In genomic region chr8:71692509-71692908, GRCm38 (mm10) we compare ENCODE assay signal across 8 mouse cellular contexts. TPM values are rescaled to one million over a fixed set of nuclear protein-coding genes. Genes with fewer than 3 reads are reported as not detected.
A peak's percentile ranks its signal among the peaks of the same experiment; 100 is the strongest.
DNase-seq lines count a peak whose midpoint lies in the region; ATAC-seq lines count a peak whose summit lies in the region.

No protein-coding gene starts in this region.

- peaks cover 97% of the 10 kb centered on the region for H3K27me3 ChIP-seq in hindbrain, embryonic 13.5 days
- peaks cover 88% of the 10 kb centered on the region for H3K27me3 ChIP-seq in hindbrain, embryonic 11.5 days (ENCODE audit: control insufficient read depth, insufficient read depth, low read length)
- peaks cover 77% of the 10 kb centered on the region for H3K27me3 ChIP-seq in embryonic facial prominence, embryonic 11.5 days (ENCODE audit: control insufficient read depth, insufficient read depth, low read length)
- peaks cover 96% of the 10 kb centered on the region for H3K27me3 ChIP-seq in limb, embryonic 12.5 days
- peaks cover 4% of the 10 kb centered on the region; the same call in 1 of the 2 replicates for H3K27me3 ChIP-seq in splenic B cell, adult 2 months (ENCODE audit: control insufficient read depth, insufficient read depth, low read length, poor library complexity, severe bottlenecking)

- peaks cover 23% of the 10 kb centered on the region for H3K4me1 ChIP-seq in hindbrain, embryonic 13.5 days (replicated peaks)
- peaks cover 6% of the 10 kb centered on the region; the same call in 1 of the 2 replicates for H3K4me1 ChIP-seq in hindbrain, embryonic 11.5 days (replicated peaks; ENCODE audit: control insufficient read depth, insufficient read depth, low read length)
- no peaks in the 10 kb centered on the region; the same call in 1 of the 2 replicates for H3K4me1 ChIP-seq in embryonic facial prominence, embryonic 11.5 days (ENCODE audit: control insufficient read depth, insufficient read depth, low read length)
- H3K4me1 ChIP-seq in limb, embryonic 12.5 days (replicated peaks): peaks cover 8% of the 10 kb centered on the region

- H3K36me3 ChIP-seq in hindbrain, embryonic 13.5 days: no peaks in the 10 kb centered on the region
- H3K36me3 ChIP-seq in hindbrain, embryonic 11.5 days (ENCODE audit: control insufficient read depth, insufficient read depth, low read length): no peaks in the 10 kb centered on the region
- H3K36me3 ChIP-seq in embryonic facial prominence, embryonic 11.5 days (replicated peaks; ENCODE audit: control insufficient read depth, insufficient read depth, low read depth, low read length): no peaks in the 10 kb centered on the region
- H3K36me3 ChIP-seq in limb, embryonic 12.5 days: no peaks in the 10 kb centered on the region
- peaks cover 2% of the 10 kb centered on the region; the same call in 1 of the 2 replicates for H3K36me3 ChIP-seq in splenic B cell, adult 2 months (ENCODE audit: control insufficient read depth, insufficient read depth, low read length, poor library complexity, severe bottlenecking)

- no peak for ATAC-seq in hindbrain, embryonic 13.5 days (ENCODE audit: low FRiP score)
- no peak for ATAC-seq in hindbrain, embryonic 11.5 days (ENCODE audit: low FRiP score)
- ATAC-seq in embryonic facial prominence, embryonic 11.5 days (replicated peaks; ENCODE audit: insufficient number of reproducible peaks, low FRiP score, low TSS enrichment, low read depth): no peak
- no peak for ATAC-seq in limb, embryonic 12.5 days (ENCODE audit: insufficient number of reproducible peaks, insufficient read depth, low FRiP score, low TSS enrichment, low read depth)

- H3K9me3 ChIP-seq in hindbrain, embryonic 13.5 days: no peaks in the 10 kb centered on the region
- no peaks in the 10 kb centered on the region for H3K9me3 ChIP-seq in hindbrain, embryonic 11.5 days (ENCODE audit: control insufficient read depth, low read length)
- no peaks in the 10 kb centered on the region for H3K9me3 ChIP-seq in embryonic facial prominence, embryonic 11.5 days (replicated peaks; ENCODE audit: control insufficient read depth, low read length)
- no peaks in the 10 kb centered on the region for H3K9me3 ChIP-seq in limb, embryonic 12.5 days

- no peak overlapping the region for H3K9ac ChIP-seq in hindbrain, embryonic 13.5 days
- H3K9ac ChIP-seq in hindbrain, embryonic 11.5 days (ENCODE audit: low read depth, low read length): no peak overlapping the region
- no peak overlapping the region for H3K9ac ChIP-seq in embryonic facial prominence, embryonic 11.5 days (replicated peaks; ENCODE audit: low read length)
- H3K9ac ChIP-seq in limb, embryonic 12.5 days (replicated peaks): no peak overlapping the region

- no peak overlapping the region for H3K4me2 ChIP-seq in hindbrain, embryonic 13.5 days
- no peak overlapping the region for H3K4me2 ChIP-seq in hindbrain, embryonic 11.5 days (replicated peaks; ENCODE audit: low read depth, low read length)
- H3K4me2 ChIP-seq in embryonic facial prominence, embryonic 11.5 days (ENCODE audit: low read depth, low read length): no peak overlapping the region
- H3K4me2 ChIP-seq in limb, embryonic 12.5 days: no peak overlapping the region

- H3K4me3 ChIP-seq in hindbrain, embryonic 13.5 days: peak overlapping the region; percentile 24; the same call in 1 of the 2 replicates
- no peak overlapping the region; the same call in 1 of the 2 replicates for H3K4me3 ChIP-seq in hindbrain, embryonic 11.5 days (ENCODE audit: low read depth, low read length)
- H3K4me3 ChIP-seq in embryonic facial prominence, embryonic 11.5 days (ENCODE audit: low read depth, low read length): 0 out of 2 replicates have a peak overlapping the region, but pooled peaks have one; percentile 12
- H3K4me3 ChIP-seq in limb, embryonic 12.5 days (replicated peaks): peak overlapping the region; percentile 17; the same call in 1 of the 2 replicates

- intact Hi-C loops in heart, postnatal 36 days (cut with DNase I): no loop called here
- intact Hi-C loops in heart, postnatal 25 days (cut with DNase I): no loop called here

- DNase-seq in hindbrain, embryonic 11.5 days (ENCODE audit: low spot score): no peak
- no peak for DNase-seq in embryonic facial prominence, embryonic 11.5 days (ENCODE audit: low spot score)
- DNase-seq in splenic B cell, adult 2 months (ENCODE audit: low read depth, low spot score): peak; percentile 46
- no peak for DNase-seq in heart, postnatal 36 days
- DNase-seq in retina, embryonic 14.5 days (ENCODE audit: low spot score): no peak
- no peak for DNase-seq in heart, postnatal 25 days (ENCODE audit: low spot score)

- 5% methylated on average over 30 of the region's 30 CpGs for WGBS in hindbrain, embryonic 13.5 days
- 5% methylated on average over 30 of the region's 30 CpGs for WGBS in hindbrain, embryonic 11.5 days
- 4% methylated on average over 30 of the region's 30 CpGs for WGBS in embryonic facial prominence, embryonic 11.5 days
- WGBS in limb, embryonic 12.5 days: 5% methylated on average over 30 of the region's 30 CpGs

- no peak overlapping the region for H3K27ac ChIP-seq in hindbrain, embryonic 13.5 days
- H3K27ac ChIP-seq in hindbrain, embryonic 11.5 days (ENCODE audit: low read depth, low read length): no peak overlapping the region
- no peak overlapping the region for H3K27ac ChIP-seq in embryonic facial prominence, embryonic 11.5 days (replicated peaks; ENCODE audit: low read depth, low read length)
- no peak overlapping the region for H3K27ac ChIP-seq in limb, embryonic 12.5 days

RNA-seq across cellular contexts. Expression of gene Insl3, which starts 3.5 kb away (rescaled TPM):
- 0.31 and 0.79 TPM in 2 replicates for polyA plus RNA-seq in hindbrain, embryonic 13.5 days (2015; fragmentation: Nextera tagmentation; extraction: Ambion mirVana)
- 0.35 and 0.37 TPM in 2 replicates for polyA plus RNA-seq in hindbrain, embryonic 11.5 days (2014; fragmentation: Nextera tagmentation; extraction: Ambion mirVana)
- 0.42 TPM in 1 of 2 replicates, not detected in the other for polyA plus RNA-seq in embryonic facial prominence, embryonic 11.5 days (2014; fragmentation: Nextera tagmentation; extraction: Ambion mirVana)
- 0.54 and 0.64 TPM in 2 replicates for polyA plus RNA-seq in limb, embryonic 12.5 days (2016; fragmentation: Nextera tagmentation; extraction: Ambion mirVana)
- 1 to 10 TPM; 3.8 to 4.7 TPM for total RNA-seq in heart, postnatal 36 days (2021)
- total RNA-seq in heart, postnatal 25 days (2021): 1 to 10 TPM; 4.0 to 4.8 TPM

RNA-seq across cellular contexts. Expression of gene B3gnt3, which starts 9.1 kb away (rescaled TPM):
- polyA plus RNA-seq in hindbrain, embryonic 13.5 days (2015; fragmentation: Nextera tagmentation; extraction: Ambion mirVana): 0.32 and 0.34 TPM in 2 replicates
- 0.36 and 0.45 TPM in 2 replicates for polyA plus RNA-seq in hindbrain, embryonic 11.5 days (2014; fragmentation: Nextera tagmentation; extraction: Ambion mirVana)
- 0.47 and 0.58 TPM in 2 replicates for polyA plus RNA-seq in embryonic facial prominence, embryonic 11.5 days (2014; fragmentation: Nextera tagmentation; extraction: Ambion mirVana)
- polyA plus RNA-seq in limb, embryonic 12.5 days (2016; fragmentation: Nextera tagmentation; extraction: Ambion mirVana): 0.70 and 1.1 TPM in 2 replicates
- 1 to 10 TPM; 6.5 to 7.5 TPM for total RNA-seq in heart, postnatal 36 days (2021)
- 1 to 10 TPM; 5.5 to 8.0 TPM for total RNA-seq in heart, postnatal 25 days (2021)

RNA-seq across cellular contexts. Expression of gene Jak3, which starts 16.4 kb away (rescaled TPM):
- 3.5 TPM in 2 replicates for polyA plus RNA-seq in hindbrain, embryonic 13.5 days (2015; fragmentation: Nextera tagmentation; extraction: Ambion mirVana)
- 0.99 and 1.4 TPM in 2 replicates for polyA plus RNA-seq in hindbrain, embryonic 11.5 days (2014; fragmentation: Nextera tagmentation; extraction: Ambion mirVana)
- polyA plus RNA-seq in embryonic facial prominence, embryonic 11.5 days (2014; fragmentation: Nextera tagmentation; extraction: Ambion mirVana): 1.2 and 1.9 TPM in 2 replicates
- polyA plus RNA-seq in limb, embryonic 12.5 days (2016; fragmentation: Nextera tagmentation; extraction: Ambion mirVana): 3.8 and 4.4 TPM in 2 replicates
- 1 to 10 TPM; 8.2 to 8.6 TPM for total RNA-seq in heart, postnatal 36 days (2021)
- 1 to 10 TPM; 7.8 to 8.5 TPM for total RNA-seq in heart, postnatal 25 days (2021)

RNA-seq across cellular contexts. Expression of gene Unc13a, which starts 21.0 kb away (rescaled TPM):
- 18.0 and 18.9 TPM in 2 replicates for polyA plus RNA-seq in hindbrain, embryonic 13.5 days (2015; fragmentation: Nextera tagmentation; extraction: Ambion mirVana)
- 7.3 and 9.1 TPM in 2 replicates for polyA plus RNA-seq in hindbrain, embryonic 11.5 days (2014; fragmentation: Nextera tagmentation; extraction: Ambion mirVana)
- polyA plus RNA-seq in embryonic facial prominence, embryonic 11.5 days (2014; fragmentation: Nextera tagmentation; extraction: Ambion mirVana): 1.2 and 1.7 TPM in 2 replicates
- polyA plus RNA-seq in limb, embryonic 12.5 days (2016; fragmentation: Nextera tagmentation; extraction: Ambion mirVana): 0.60 and 0.86 TPM in 2 replicates
- total RNA-seq in heart, postnatal 36 days (2021): under 1 TPM; 0.49 to 0.64 TPM
- under 1 TPM; 0.73 to 0.83 TPM for total RNA-seq in heart, postnatal 25 days (2021)

RNA-seq across cellular contexts. Expression of gene Fcho1, which starts 33.0 kb away (rescaled TPM):
- 62.2 and 68.2 TPM in 2 replicates for polyA plus RNA-seq in hindbrain, embryonic 13.5 days (2015; fragmentation: Nextera tagmentation; extraction: Ambion mirVana)
- 13.6 and 15.0 TPM in 2 replicates for polyA plus RNA-seq in hindbrain, embryonic 11.5 days (2014; fragmentation: Nextera tagmentation; extraction: Ambion mirVana)
- 3.8 and 5.0 TPM in 2 replicates for polyA plus RNA-seq in embryonic facial prominence, embryonic 11.5 days (2014; fragmentation: Nextera tagmentation; extraction: Ambion mirVana)
- 5.5 and 6.0 TPM in 2 replicates for polyA plus RNA-seq in limb, embryonic 12.5 days (2016; fragmentation: Nextera tagmentation; extraction: Ambion mirVana)
- total RNA-seq in heart, postnatal 36 days (2021): 1 to 10 TPM in 1 of 2 experiments, under 1 TPM in 1; 0.56 to 1.2 TPM
- total RNA-seq in heart, postnatal 25 days (2021): under 1 TPM; 0.59 to 0.83 TPM
